Mouse (Mus musculus) common myeloid progenitor, adult 5-6 weeks (primary cell): Measurements from ENCODE around the gene Smim11. TPM values are rescaled to one million over a fixed set of nuclear protein-coding genes. Genes with fewer than 3 reads are reported as not detected.

Experiments used
- ATAC-seq: replicated peaks from 2 replicates; pipeline ENCODE4 v1.8.0; 2016; ENCODE audit warnings: low read depth, mild to moderate bottlenecking, moderate TSS enrichment, inconsistent platforms; ENCODE audit not compliant: poor library complexity, severe bottlenecking
- total RNA-seq: library from RNA; stranded (forward); fragments of 200-1000, 187-1606 nt; gene quantifications from 2 replicates; pipeline ENCODE4 v1.2.3, GENCODE M21; 2017

The Smim11 gene
- total RNA-seq: 144 and 171 TPM in 2 replicates

DNA sequence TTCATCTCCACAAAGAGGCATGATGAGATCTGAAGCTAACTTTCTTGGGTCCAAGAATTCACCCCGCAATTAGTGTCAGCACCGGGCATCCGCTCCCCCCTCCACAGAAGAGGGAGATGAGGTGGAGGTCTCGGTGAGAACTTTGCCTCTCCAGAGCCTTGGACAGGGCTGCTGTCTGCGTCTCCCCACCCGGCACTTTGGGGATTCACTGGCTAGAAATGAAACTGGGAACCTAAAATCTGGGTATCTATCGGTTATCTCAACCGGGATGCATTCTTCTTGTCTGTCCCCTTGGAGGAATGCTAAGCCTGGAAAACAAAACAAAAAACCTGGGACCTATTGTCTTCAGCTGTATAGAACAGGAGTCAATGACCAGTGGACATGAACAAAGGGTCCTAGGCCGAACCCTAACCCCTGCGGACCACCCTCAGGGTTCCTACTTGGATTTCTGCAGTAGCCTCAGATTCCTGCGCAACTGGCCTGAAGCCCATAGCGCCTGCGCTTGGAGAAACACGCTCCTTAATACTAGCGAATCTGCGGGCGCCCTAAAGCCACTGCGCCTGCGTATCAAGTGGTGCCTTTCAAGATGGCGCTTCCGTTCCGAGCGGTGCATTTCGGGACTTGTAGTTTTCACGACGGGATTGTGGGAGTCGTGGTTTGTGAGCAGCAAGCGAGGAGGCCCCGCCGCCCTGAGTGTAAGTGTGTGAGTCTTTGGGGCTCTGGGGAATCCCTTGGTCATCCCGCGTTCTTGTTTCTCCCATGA lies at the start of gene Smim11:
Gene Smim11, plus strand, starts transcription at position 638 of the 763 bp plus-strand sequence.
- peak; percentile 89 for ATAC-seq

DNA sequence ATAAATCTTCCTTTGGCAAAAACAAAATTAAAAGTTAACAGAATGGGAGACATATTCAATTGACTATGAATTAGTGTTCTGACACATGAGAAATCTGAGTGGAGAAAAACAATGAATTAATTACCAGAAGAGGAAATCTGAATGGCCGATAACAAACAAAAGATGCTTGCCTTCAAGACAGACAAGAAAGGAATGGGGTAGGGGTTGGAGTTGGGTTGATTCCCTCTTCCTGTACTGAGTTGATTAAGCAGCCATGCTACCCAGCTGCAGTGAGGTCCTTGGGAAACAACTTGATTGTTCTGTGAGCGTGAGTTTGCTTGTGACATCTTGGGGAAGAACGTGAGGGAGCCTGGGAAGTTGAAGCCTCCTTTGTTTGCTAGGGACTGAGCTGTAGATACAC lies 46.8 kb upstream of the Smim11 start:
- ATAC-seq: no peak

DNA sequence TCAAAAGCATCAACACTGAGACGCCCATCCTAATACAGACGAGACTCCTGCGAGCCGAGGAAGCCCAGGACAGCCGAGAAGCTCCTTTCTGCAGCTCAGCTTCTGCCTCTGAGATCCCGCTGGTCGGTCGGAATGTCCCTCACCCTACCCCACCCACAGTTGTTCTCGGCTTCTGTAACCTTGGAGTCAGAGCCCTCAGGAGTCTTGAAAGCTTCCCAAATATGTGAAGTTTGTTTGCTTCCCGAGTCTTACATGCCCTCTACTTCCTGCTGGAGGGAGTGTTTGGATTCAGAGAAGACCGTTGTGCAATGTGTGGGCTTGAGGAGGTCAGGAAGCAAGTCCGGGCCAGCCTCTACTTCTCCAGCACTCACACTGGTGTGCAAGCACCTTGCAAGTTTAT lies 33.2 kb upstream of the Smim11 start:
- ATAC-seq: no peak

DNA sequence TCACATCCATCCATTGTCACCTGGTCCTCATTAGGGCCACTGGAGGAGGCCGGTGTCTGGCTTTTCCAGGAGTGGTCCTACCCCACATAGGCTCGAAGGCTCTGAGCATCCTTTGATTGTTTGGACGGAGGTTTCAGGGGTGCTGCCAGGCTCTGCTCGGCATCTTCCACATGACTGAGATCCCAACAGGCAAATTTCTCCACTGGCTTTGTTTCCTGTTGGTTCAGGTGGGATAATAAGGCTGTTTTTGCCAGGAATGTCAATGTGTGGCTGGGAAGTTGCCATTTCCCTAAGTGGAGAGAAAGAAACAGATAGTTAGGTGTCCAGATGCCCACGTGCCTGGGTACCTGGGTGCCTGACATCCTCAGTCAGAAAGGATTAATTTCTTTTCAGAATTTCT lies 26.6 kb upstream of the Smim11 start:
- no peak for ATAC-seq

DNA sequence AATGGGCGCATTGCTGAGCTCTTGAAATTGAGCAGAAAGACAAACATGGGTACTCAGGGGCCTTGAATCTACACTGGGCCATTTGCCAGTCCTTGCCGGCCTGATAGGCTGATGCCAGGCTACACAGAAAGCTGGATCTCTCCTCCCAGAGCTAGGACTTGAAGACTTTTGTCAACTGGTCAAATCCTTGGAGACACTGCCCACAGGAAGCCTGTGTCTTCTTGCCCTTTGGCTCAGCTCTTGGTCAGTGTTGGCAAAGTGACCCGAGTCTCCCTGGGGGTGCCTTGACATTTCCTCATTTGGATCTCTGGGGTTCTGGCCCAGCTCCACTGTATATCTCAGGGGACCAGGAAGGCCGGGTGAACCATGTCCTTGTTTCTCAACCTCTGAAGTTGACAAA lies 25.6 kb upstream of the Smim11 start:
- ATAC-seq: no peak

DNA sequence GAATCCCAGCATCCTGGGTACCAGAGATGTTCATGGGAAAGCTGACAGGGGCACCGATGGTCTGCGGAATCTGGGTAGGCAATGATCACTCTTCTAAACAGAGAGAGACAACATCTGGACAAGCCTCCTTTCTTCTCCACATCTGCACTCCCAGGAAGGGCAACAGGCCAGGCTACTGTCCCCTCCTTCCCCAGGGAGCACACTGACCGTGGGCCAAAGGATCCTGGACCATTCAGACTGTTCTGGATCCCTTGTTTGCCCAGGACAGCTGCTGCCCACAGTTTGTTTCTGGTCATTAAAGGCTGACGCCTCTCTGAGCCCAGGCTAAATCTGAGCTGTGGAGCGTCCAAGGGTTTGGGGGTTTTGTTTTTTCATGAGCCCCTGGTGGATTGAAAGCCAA lies 18.4 kb upstream of the Smim11 start:
- ATAC-seq: no peak

DNA sequence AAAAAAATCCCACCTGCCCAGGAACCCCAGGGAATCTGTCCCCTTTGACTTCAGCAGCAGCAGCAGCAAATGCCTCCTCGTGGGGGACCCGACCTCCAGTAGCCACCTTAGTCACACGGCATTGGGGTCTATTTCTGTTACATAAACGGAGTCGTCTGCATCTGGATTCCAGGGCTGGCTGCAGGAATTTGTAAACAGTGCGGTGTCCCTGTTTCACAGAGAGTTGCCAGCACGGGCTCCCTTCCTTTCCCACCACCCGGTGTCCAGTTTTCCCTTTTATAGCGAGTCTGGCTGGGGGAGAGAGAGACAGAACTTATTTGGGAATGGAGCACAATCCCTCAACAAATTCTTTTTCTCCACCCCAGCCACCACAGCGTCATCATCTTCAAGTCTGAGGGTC lies 16.0 kb upstream of the Smim11 start:
- no peak for ATAC-seq

DNA sequence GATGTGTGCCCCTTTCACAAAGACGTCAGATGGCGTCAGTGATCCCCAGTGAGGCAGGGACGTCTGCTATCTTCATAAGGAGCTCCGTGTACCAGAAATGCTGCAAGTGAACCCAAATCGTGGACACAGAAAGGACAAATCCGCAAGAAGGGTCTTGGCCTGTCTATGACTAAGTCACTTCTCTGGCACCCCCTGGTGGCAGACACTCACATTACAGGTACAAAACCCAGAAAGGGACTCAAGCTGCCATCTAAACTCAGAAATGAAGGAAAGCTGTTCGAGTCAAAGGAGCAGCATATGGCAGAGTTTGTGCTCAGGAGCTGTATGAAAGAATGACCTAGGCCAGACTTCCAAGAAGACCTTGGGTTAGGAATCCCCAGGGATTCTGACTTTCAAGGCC lies 14.5 kb upstream of the Smim11 start:
- ATAC-seq: peak; percentile 73

DNA sequence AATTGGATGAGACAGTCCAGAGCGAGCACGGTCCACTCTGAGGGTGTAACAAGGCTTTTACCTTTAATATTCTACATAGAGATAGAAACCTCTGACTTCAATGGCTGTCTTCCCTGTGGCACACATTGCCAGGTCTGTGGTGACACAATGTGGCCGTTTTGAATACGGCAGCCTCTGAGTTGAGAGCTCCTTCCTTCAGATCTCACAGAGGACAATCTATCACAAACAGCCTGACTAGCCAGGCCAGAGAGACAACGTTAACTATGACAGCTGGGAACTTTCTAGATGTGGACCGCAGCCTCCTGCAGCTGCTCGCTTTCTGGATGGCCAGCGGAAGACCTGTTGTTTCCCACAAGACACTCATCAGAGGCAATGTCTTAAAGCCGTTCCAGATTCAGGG lies 12.3 kb upstream of the Smim11 start:
- no peak for ATAC-seq

DNA sequence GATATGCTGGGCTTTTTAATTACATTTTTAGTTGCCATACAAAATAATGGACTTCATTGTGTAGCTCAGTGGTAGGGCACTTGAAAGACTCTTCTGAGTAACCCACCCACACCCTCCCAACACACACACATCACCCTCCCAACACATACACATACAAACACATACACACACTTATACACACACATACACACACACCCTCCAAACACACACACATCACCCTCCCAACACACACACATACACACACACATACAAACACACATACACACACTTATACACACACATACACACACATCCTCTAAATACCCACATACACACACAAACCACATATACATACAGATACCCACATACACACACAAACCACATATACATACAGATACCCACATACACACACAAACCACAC lies 11.0 kb upstream of the Smim11 start:
- ATAC-seq: no peak

DNA sequence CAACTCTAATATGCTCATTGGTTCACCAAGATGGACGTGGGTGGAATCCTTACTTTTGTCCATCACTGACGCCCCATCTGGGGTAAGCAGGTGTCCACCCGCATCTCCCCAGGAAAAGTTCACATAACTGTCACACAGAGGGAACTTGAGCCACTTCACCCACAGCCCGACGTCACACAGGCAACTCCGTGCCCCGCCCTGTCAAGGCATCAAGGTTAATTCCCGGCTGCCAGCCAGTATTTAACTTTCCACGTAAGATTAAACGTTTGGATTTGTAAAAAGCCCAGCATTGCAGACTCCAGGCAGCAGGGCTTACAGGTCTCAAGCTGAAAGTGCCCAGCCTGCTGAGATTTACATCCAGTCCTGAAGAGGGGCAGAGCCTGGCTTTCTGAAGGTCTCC lies 9.0 kb upstream of the Smim11 start, which contains the start of gene Kcne2:
Gene Kcne2, plus strand, starts transcription at position 289 of the 400 bp plus-strand sequence.
- no peak for ATAC-seq

DNA sequence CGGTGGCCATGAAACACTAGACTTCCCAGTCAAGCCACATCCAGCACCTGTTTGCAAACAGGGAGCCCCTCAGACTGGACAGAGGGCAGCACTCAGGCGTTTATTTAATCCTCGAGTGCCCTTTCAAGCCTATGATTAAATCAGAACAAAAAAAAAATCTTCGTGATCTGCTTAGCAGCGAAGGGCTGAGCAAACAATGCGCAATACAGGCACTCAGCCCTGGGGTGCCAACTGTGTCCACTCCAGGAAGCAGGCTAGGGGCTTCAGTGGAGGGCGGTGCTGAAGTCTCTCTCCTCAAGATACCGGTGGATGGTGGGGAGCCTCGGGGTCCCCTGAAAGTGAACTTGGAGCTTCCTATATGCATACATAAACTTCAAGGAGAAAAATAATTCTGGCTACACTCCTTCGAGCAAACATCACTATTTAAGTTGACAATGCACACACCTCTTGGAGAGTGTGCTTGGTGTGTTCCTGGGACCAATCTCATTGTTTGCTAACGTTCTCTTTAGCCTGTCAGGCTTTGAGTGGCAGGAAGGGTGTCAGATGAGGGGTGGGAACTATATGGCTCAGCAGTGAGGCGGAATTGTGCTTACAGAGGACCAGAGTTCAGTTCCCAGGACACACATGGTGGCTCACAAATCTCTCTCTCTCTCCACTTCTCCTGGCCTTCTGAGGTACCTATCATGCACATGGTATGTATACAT lies 6.7 kb upstream of the Smim11 start:
- ATAC-seq: no peak

DNA sequence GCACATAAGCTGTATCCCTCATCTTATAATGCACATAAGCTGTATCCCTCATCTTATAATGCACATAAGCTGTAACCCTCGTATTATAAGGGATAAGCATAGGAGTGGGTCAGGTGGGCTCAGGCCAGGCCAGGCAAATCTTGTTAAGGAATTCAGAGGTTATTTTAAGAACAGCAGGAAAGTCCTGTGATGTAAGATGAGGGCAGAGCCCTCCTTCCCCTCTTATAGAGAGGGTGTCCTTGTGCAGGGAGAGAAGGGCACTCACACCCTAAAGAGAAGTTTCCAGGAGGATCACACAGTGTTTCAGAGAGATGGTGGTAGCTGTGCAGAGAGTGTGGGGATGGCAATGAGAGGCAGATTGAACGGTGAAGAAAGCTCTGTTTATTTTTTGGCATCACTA lies 5.8 kb upstream of the Smim11 start:
- no peak for ATAC-seq

DNA sequence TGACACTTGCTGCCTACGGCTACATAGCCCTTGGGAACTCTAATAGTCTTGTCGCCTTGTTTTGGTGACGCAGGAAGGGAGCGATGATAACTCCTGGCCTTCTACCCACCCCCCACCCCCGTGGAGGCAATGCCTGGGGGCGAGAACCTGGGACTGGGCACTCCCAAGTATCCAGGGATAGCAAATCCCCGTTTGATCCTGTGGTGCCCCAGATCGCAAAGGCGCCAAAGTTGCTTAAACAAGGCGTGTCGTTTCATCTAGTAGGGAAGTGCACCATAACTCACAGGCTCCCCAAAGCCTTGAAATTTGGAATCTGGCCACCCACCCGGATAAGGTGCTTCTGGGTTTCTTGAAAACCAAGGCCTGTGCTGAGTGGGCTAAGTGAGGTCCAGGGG lies 323 bp downstream of the Smim11 start:
- ATAC-seq: peak; percentile 40

DNA sequence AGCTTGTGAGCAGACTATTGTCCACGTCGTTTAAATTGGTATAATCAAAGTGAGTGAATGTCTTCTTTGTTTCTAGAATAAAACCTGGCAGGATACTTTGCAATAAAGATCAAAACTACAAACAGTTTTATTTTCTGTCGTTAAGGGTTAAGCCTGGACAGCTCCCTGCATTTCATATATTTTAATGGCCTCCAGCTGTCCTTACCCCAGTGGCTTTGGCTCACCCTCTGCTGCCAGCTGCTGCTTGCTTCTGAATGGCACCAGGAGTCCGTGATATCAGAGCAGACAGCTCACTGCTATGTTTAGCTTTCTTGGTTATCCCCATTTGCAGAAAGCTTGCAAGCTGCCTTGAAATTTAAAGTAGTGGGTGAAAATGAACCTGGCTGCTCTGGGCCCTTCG lies 903 bp downstream of the Smim11 start:
- ATAC-seq: no peak

DNA sequence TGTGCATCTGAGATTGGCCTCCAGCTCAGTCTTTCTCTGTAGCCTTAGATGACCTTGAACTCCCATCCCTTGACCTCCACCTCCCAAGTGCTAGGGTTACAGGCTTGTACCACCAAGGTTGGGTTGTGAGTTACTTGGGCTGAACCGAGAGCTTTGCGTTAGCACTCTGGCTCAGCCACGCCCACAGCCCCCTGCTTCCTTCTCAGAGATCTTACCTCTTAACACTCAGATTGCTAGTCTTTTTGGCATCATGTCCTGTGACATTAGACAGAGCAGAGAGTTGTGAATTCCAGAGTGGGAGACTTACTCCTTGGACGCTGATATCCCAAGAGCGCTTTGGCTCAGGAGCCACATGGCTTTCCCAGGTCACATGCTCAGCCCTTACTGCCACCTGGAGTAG lies 1.4 kb downstream of the Smim11 start:
- ATAC-seq: no peak

DNA sequence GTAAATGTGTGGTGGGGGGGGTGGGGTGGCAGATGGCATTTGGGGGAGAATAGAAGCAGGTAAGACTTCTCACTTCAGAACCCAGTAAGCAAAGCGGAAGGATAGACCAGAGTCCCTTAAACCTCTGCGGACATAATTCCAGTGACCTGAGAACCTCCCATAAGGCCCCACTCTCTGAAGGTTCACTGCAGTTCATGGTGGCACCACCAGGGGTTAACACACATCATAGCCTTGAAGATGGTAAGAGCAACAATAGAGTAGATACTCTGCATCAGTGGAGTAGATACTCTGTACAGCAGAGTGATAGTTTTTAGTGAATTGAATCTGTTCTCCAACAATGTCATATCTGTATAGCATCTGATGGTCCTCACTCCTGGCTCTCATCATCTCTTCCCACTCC lies 4.4 kb downstream of the Smim11 start:
- no peak for ATAC-seq

DNA sequence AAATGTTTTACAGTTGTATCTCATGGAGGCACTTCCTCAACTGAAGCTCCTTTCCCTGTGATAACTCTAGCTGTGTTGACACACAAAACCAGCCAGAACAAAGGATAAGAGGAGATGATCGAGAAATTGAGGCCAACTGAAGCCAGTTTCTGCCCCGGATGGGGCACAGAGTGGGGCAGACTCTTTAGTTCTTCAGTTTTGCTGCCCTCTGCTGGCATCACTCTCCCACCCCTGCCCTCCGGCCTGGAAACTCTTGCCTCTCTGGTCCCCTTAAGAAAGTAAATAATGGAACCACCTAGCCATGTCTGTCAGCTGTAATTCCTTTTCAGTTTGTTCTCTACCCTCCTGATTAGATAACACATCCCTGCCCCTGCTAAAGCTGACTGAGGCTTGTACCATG lies 6.9 kb downstream of the Smim11 start:
- no peak for ATAC-seq

DNA sequence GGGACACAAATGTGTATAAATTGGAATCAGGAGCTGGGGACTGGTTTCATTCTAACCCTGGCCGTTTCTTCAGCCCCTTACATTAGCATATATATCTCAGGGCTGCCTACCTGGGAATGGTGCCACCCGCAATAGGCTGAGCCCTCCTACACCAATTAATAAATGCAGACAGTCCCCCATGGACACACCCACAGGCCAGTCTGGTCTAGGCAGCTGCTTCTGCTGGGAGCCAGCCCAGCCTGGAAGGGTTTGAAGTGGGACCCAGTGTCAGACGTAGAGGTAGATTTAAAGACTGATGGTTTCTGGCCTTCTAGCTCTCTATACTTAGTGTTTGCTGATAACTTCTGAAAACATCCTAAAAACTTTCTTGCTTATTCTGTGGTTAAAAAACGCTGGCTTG lies 8.0 kb downstream of the Smim11 start:
- ATAC-seq: no peak

DNA sequence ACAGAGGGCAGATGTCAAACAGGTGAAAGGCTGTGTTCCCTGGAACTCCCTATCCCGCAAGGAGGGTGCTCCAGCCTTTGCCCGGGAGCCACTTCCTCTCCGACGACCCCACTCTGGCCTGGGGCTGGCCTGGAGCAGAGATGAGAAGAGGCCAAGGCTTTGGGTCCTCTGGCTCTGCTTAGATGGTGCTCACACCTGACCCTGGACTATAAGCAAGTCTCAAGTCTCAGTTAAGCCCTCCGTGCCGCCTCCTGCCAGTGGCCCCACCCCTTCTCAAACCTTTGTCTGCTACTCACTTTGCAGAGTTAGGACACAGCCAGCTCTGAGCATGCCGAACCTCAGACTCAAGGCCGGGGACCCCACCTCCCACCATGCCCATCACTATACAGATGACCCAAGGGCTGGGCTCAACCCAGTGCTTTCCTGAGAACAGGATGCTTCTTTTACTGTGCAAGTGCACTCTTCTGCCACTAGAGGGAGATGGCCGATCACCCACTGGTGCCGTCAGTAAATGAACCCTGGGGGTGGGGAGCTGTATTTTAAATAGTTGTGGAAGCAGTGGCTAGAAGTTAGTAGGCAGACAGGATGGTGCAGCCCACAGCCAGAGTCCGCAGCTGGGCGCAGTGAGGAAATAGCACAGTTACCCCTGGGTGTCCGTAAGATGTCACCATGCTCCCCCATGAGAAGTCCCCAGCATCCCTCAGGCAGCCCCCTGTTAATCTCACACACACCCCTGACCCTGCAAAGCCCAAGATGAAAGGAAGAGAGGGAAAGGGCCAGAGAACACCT lies 13.1 kb downstream of the Smim11 start:
- peak; percentile 88 for ATAC-seq
